Mouse (Mus musculus) stomach, postnatal 0 days (tissue): ENCODE measurements around the gene Polr2e. TPM values are rescaled to one million over a fixed set of nuclear protein-coding genes. Genes with fewer than 3 reads are reported as not detected.

Experiments
- ATAC-seq: fragments of 200-750 bp; cut with Nextera tagmentation; 2 replicates; pipeline ENCODE4 v1.8.0; 2017; ENCODE audit not compliant: low FRiP score, low TSS enrichment
- DNase-seq: peaks from one replicate; pipeline ENCODE4 v3.0.0-alpha.2; 2016; ENCODE audit warnings: low spot score
- H3K27ac ChIP-seq: fragments of 300-500 bp; sonication (generic); replicated peaks from 2 replicates; pipeline ENCODE4 v1.5.1; 2014; ENCODE audit warnings: mild to moderate bottlenecking, control low read depth
- H3K27me3 ChIP-seq: fragments of 300-500 bp; sonication (generic); 2 replicates; pipeline ENCODE4 v1.6.1; 2014; ENCODE audit warnings: low read length; ENCODE audit not compliant: control insufficient read depth, insufficient read depth
- H3K36me3 ChIP-seq: fragments of 300-500 bp; sonication (generic); 2 replicates; pipeline ENCODE4 v1.6.1; 2014; ENCODE audit warnings: low read length, mixed read lengths; ENCODE audit not compliant: control insufficient read depth, insufficient read depth
- H3K4me1 ChIP-seq: fragments of 300-500 bp; sonication (generic); replicated peaks from 2 replicates; pipeline ENCODE4 v1.6.1; 2014; ENCODE audit warnings: antibody characterized with exemption; ENCODE audit not compliant: control insufficient read depth, insufficient read depth
- H3K4me2 ChIP-seq: fragments of 300-500 bp; sonication (generic); replicated peaks from 2 replicates; pipeline ENCODE4 v1.6.1; 2014; ENCODE audit warnings: low read depth, mild to moderate bottlenecking, control low read depth, moderate library complexity
- H3K4me3 ChIP-seq: fragments of 300-500 bp; sonication (generic); 2 replicates; pipeline ENCODE4 v1.5.1; 2014; ENCODE audit warnings: low read depth, low read length, control low read depth
- H3K9ac ChIP-seq: fragments of 300-500 bp; sonication (generic); 2 replicates; pipeline ENCODE4 v1.6.1; 2014; ENCODE audit warnings: mild to moderate bottlenecking, low read length, control low read depth, mixed read lengths
- H3K9me3 ChIP-seq: fragments of 300-500 bp; sonication (generic); 2 replicates; pipeline ENCODE4 v1.6.1; 2016; ENCODE audit warnings: low read length; ENCODE audit not compliant: control insufficient read depth
- CTCF ChIP-seq: IDR thresholded peaks from 2 replicates; pipeline ENCODE4 v1.5.1; 2016; ENCODE audit warnings: antibody characterized with exemption, low read depth, mild to moderate bottlenecking, moderate library complexity
- EP300 ChIP-seq: optimal IDR thresholded peaks from 2 replicates; pipeline ENCODE3; 2016; ENCODE audit warnings: antibody characterized with exemption
- WGBS: fragments of 180-500 bp; shearing (Covaris S2); extraction: QIAGEN DNeasy Blood & Tissue Kit; methylation state at CpG from one replicate; pipeline ENCODE4 v1.1.7; 2014; 5-methylcytosine and 5-hydroxymethylcytosine counted together
- polyA plus RNA-seq: library from polyadenylated mRNA; unstranded; fragments of >200 nt; fragmentation: Nextera tagmentation; extraction: Ambion mirVana; gene quantifications from 2 replicates; pipeline ENCODE4 v1.2.1, GENCODE M21; 2015

The Polr2e gene
- polyA plus RNA-seq, 1 experiment from 2014 or later = 122 TPM

- H3K27me3 ChIP-seq = no peaks in the 10 kb centered on the region
- peak overlapping the region; percentile 75 for H3K27ac ChIP-seq
- no peak for TF ChIP-seq EP300
- 34% methylated on average over 13 of the region's 14 CpGs for WGBS
- peaks cover 5% of the 10 kb centered on the region for H3K36me3 ChIP-seq
- H3K9ac ChIP-seq = peak overlapping the region; percentile 13; the same call in 1 of the 2 replicates
- no peaks in the 10 kb centered on the region for H3K9me3 ChIP-seq
- DNase-seq (peak; percentile 74), ATAC-seq (peak; percentile 35)
- no peaks in the 10 kb centered on the region; the same call in 1 of the 2 replicates for H3K4me1 ChIP-seq
- H3K4me2 ChIP-seq = no peak overlapping the region
- no peak overlapping the region for H3K4me3 ChIP-seq
These were observed 12.2 kb upstream of the Polr2e start for GRCm38 (mm10) chr10:80051618-80052373.

GRCm38 (mm10) chr10:80050885-80051617, 11.5 kb upstream of the Polr2e start:
- no peak for DNase-seq

GRCm38 (mm10) chr10:80050244-80050643, 10.6 kb upstream of the Polr2e start:
- TF ChIP-seq CTCF = no peak
- no peak for TF ChIP-seq EP300
- no peaks in the 10 kb centered on the region for H3K36me3 ChIP-seq
- no peaks in the 10 kb centered on the region; the same call in 1 of the 2 replicates for H3K4me1 ChIP-seq
- H3K27me3 ChIP-seq = no peaks in the 10 kb centered on the region
- no peak overlapping the region for H3K9ac ChIP-seq
- H3K9me3 ChIP-seq = no peaks in the 10 kb centered on the region
- no peak overlapping the region for H3K4me2 ChIP-seq
- no peak overlapping the region for H3K4me3 ChIP-seq
- 43% methylated on average over 6 of the region's 6 CpGs for WGBS
- no peak for ATAC-seq
- H3K27ac ChIP-seq = no peak overlapping the region
- no peak for DNase-seq

More at GRCm38 (mm10) chr10:80050885-80051617, 11.5 kb upstream of the Polr2e start:
- Histone ChIP-seq H3K9ac (no peak overlapping the region), H3K4me3 (no peak overlapping the region), H3K27ac (peak overlapping the region; percentile 75), H3K4me2 (no peak overlapping the region), H3K9me3 (no peaks in the 10 kb centered on the region), H3K4me1 (no peaks in the 10 kb centered on the region; the same call in 1 of the 2 replicates), H3K27me3 (no peaks in the 10 kb centered on the region), H3K36me3 (no peaks in the 10 kb centered on the region)
- 42% methylated on average over 15 of the region's 15 CpGs for WGBS
- no peak for ATAC-seq
- TF ChIP-seq CTCF (no peak), EP300 (no peak)

DNA sequence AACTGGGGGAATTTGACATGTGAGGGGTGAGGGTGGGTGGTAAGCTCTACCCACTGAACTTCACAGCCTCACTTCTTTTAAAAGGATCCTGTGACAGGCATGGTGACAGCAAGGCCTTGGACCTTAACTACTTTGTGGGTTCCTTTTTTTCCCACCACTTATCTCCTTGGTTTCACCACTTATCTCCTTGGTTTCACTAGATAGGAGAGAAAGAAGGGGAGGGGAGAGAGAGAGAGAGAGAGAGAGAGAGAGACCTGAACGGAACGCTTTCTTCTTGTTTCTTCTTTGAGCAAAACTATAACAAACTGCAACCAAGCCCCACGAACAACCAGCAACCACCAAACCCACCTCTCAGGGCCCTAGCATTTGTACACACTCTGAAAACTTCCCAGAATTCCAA, 9.2 kb upstream of the Polr2e start:
- H3K4me1 ChIP-seq = no peaks in the 10 kb centered on the region; the same call in 1 of the 2 replicates
- no peaks in the 10 kb centered on the region for H3K27me3 ChIP-seq
- no peak for DNase-seq
- no peak overlapping the region for H3K4me3 ChIP-seq
- H3K4me2 ChIP-seq = no peak overlapping the region
- no peaks in the 10 kb centered on the region for H3K36me3 ChIP-seq
- H3K9me3 ChIP-seq = no peaks in the 10 kb centered on the region
- 47% methylated on average over 3 of the region's 3 CpGs for WGBS
- no peak for ATAC-seq
- no peak overlapping the region for H3K9ac ChIP-seq
- TF ChIP-seq CTCF (no peak), EP300 (no peak)
- 0 out of 2 replicates have a peak overlapping the region, but pooled peaks have one; percentile 8 for H3K27ac ChIP-seq

- no peak overlapping the region for H3K4me3 ChIP-seq
- no peaks in the 10 kb centered on the region for H3K9me3 ChIP-seq
- H3K36me3 ChIP-seq = no peaks in the 10 kb centered on the region
- H3K4me1 ChIP-seq = no peaks in the 10 kb centered on the region; the same call in 1 of the 2 replicates
- no peaks in the 10 kb centered on the region for H3K27me3 ChIP-seq
- WGBS = 36% methylated on average over 5 of the region's 5 CpGs
- ATAC-seq (no peak), DNase-seq (no peak)
- TF ChIP-seq EP300 = no peak
- no peak for TF ChIP-seq CTCF
- no peak overlapping the region for H3K4me2 ChIP-seq
- H3K27ac ChIP-seq = 0 out of 2 replicates have a peak overlapping the region, but pooled peaks have one; percentile 8
- H3K9ac ChIP-seq = no peak overlapping the region
These were observed 8.8 kb upstream of the Polr2e start for GRCm38 (mm10) chr10:80048396-80048795.
